Mouse (Mus musculus): ENCODE results near the gene Tceal9. TPM values are rescaled to one million over a fixed set of nuclear protein-coding genes. Genes with fewer than 3 reads are reported as not detected.

Gene Tceal9
- total RNA-seq (2023), result 20.2 and 21.3 TPM in 2 replicates

GRCm38 (mm10) chrX:136244574-136245229 lies at the start of gene Tceal9:
TSS of gene Tceal9 (plus strand) at chrX:136245079.

GRCm38 (mm10) chrX:136203664-136204066 lies 41.2 kb upstream of the Tceal9 start, which contains the start of gene Tceal5:
TSS of gene Tceal5 (minus strand) at chrX:136203876.

GRCm38 (mm10) chrX:136214729-136215677 lies 29.9 kb upstream of the Tceal9 start, which contains the start of the genes Tceal7 and Bex1:
TSS of gene Tceal7 (plus strand) at chrX:136214779.
TSS of gene Bex1 (minus strand) at chrX:136215513.

GRCm38 (mm10) chrX:136269743-136270392 lies 25.0 kb downstream of the Tceal9 start, which contains the start of gene Bex3:
TSS of gene Bex3 (plus strand) at chrX:136270253.

Other genes with a start within 250 kb of the Tceal9 start
- gene Arxes1, start 211.7 kb upstream of the Tceal9 start, total RNA-seq (2023), result not detected in 2 replicates
- gene Bex2, start 176.8 kb upstream of the Tceal9 start, total RNA-seq (2023), result not detected in 2 replicates
- gene Nxf3, start 159.8 kb upstream of the Tceal9 start, total RNA-seq (2023), result not detected in 2 replicates
- 0.79 TPM in 1 of 2 replicates, not detected in the other for gene Bex4, start 106.1 kb upstream of the Tceal9 start, total RNA-seq (2023)
- 6.2 and 6.6 TPM in 2 replicates for gene Tceal8, start 72.7 kb upstream of the Tceal9 start, total RNA-seq (2023)
- not detected in 2 replicates for gene Tceal5, start 41.2 kb upstream of the Tceal9 start, total RNA-seq (2023)
- not detected in 2 replicates for gene Tceal7, start 30.3 kb upstream of the Tceal9 start, total RNA-seq (2023)
- gene Bex1, start 29.6 kb upstream of the Tceal9 start, total RNA-seq (2023), result 0.59 TPM in 1 of 2 replicates, not detected in the other
- gene Bex3, start 25.2 kb downstream of the Tceal9 start, total RNA-seq (2023), result 19.5 and 21.0 TPM in 2 replicates